Mouse (Mus musculus): ENCODE results near the gene Rbfox3.

- TF ChIP-seq CTCF (IDR thresholded peaks at IDR 0.05; ENCODE audit: extremely low read depth, insufficient read length, insufficient replicate concordance, low read depth, low read length) = no peak
- no peak for TF ChIP-seq POLR2A (IDR thresholded peaks at IDR 0.05; ENCODE audit: low read depth, low read length)
Measured at GRCm38 (mm10) chr11:118546269-118546668, 365.1 kb downstream of the Rbfox3 start.

Measured in small intestine, adult 2 months (tissue).